Mouse (Mus musculus): ENCODE measurements around the gene Fam169b.

GRCm38 (mm10) chr7:68272607-68273006 is 1.0 kb upstream of the Fam169b start:
- TF ChIP-seq POLR2A (IDR thresholded peaks at IDR 0.05; ENCODE audit: borderline replicate concordance, insufficient read depth, low read length) (no peak), CTCF (IDR thresholded peaks at IDR 0.05; ENCODE audit: borderline replicate concordance, insufficient read depth, low read depth, low read length) (no peak)
